ENCODE assay signal across 8 mouse cellular contexts in genomic region chr11:119215905-119216507, GRCm38 (mm10). TPM values are rescaled to one million over a fixed set of nuclear protein-coding genes. Genes with fewer than 3 reads are reported as not detected.
DNase-seq lines count a peak whose midpoint lies in the region; ATAC-seq lines count a peak whose summit lies in the region.

No protein-coding gene starts in this region.

- peaks cover 7% of the 10 kb centered on the region for H3K36me3 ChIP-seq in forebrain, embryonic 12.5 days (replicated peaks)
- 0 out of 2 replicates have a peak, but pooled peaks cover 2% of the 10 kb centered on the region for H3K36me3 ChIP-seq in midbrain, embryonic 11.5 days (ENCODE audit: control insufficient read depth, insufficient read depth, low read length)

- peaks cover 64% of the 10 kb centered on the region for H3K4me1 ChIP-seq in forebrain, embryonic 12.5 days
- peaks cover 37% of the 10 kb centered on the region for H3K4me1 ChIP-seq in midbrain, embryonic 11.5 days (ENCODE audit: control insufficient read depth, insufficient read depth, low read length)

- DNase-seq in urinary bladder, adult 18-20 months (ENCODE audit: low spot score in 2 of 2) = peak; percentile 71 to 72
- DNase-seq in urinary bladder, adult 2 months (ENCODE audit: low spot score) = no peak
- peak; percentile 42 for DNase-seq in heart, postnatal 25 days (ENCODE audit: low spot score)
- peak; percentile 90 to 93 for DNase-seq in kidney, postnatal 36 days
- peak; percentile 91 for DNase-seq in midbrain, embryonic 11.5 days (ENCODE audit: low spot score, missing footprints)
- no peak for DNase-seq in layer of hippocampus, postnatal 10 days (ENCODE audit: low spot score in 2 of 2)

- 55% methylated on average over 9 of the region's 9 CpGs for WGBS in forebrain, embryonic 12.5 days
- WGBS in midbrain, embryonic 11.5 days = 59% methylated on average over 9 of the region's 9 CpGs

- peak overlapping the region; percentile 38 for H3K4me2 ChIP-seq in forebrain, embryonic 12.5 days
- peak overlapping the region; percentile 36 for H3K4me2 ChIP-seq in midbrain, embryonic 11.5 days

- H3K9ac ChIP-seq in forebrain, embryonic 12.5 days = peak overlapping the region; percentile 17; the same call in 1 of the 2 replicates
- H3K9ac ChIP-seq in midbrain, embryonic 11.5 days (ENCODE audit: low read length) = peak overlapping the region; percentile 43; the same call in 1 of the 2 replicates

- H3K27ac ChIP-seq in forebrain, embryonic 12.5 days = peak overlapping the region; percentile 87
- H3K27ac ChIP-seq in midbrain, embryonic 11.5 days (ENCODE audit: low read depth, low read length) = peak overlapping the region; percentile 74

- no peak overlapping the region for H3K4me3 ChIP-seq in forebrain, embryonic 12.5 days (replicated peaks)
- H3K4me3 ChIP-seq in midbrain, embryonic 11.5 days (ENCODE audit: low read depth, low read length) = no peak overlapping the region

- H3K9me3 ChIP-seq in forebrain, embryonic 12.5 days = no peaks in the 10 kb centered on the region
- no peaks in the 10 kb centered on the region for H3K9me3 ChIP-seq in midbrain, embryonic 11.5 days (ENCODE audit: control insufficient read depth, low read length)

- intact Hi-C loops in heart, postnatal 25 days (cut with DNase I) = no loop called here

- 0 out of 2 replicates have a peak, but pooled peaks have one; percentile 4 for ATAC-seq in forebrain, embryonic 12.5 days (ENCODE audit: low FRiP score)
- peak; percentile 33; the same call in 1 of the 2 replicates for ATAC-seq in midbrain, embryonic 11.5 days (ENCODE audit: low FRiP score)
- ATAC-seq in megakaryocyte progenitor cell, adult 5-6 weeks (replicated peaks; ENCODE audit: poor library complexity) = no peak

- H3K27me3 ChIP-seq in forebrain, embryonic 12.5 days = no peaks in the 10 kb centered on the region
- no peaks in the 10 kb centered on the region for H3K27me3 ChIP-seq in midbrain, embryonic 11.5 days (ENCODE audit: control insufficient read depth, insufficient read depth, low read length)

RNA-seq across cellular contexts. Expression of gene Tbc1d16, which starts 12.3 kb away (rescaled TPM):
- 15.8 and 20.8 TPM in 2 replicates for polyA plus RNA-seq in urinary bladder, adult 2 months (2012; rRNA removed)
- 28.0 and 28.1 TPM in 2 replicates for polyA plus RNA-seq in forebrain, embryonic 12.5 days (2016; fragmentation: Nextera tagmentation; extraction: Ambion mirVana)
- total RNA-seq in heart, postnatal 25 days (2021) = 10 to 100 TPM; 65.1 to 66.4 TPM
- 13.3 and 15.2 TPM in 2 replicates for polyA plus RNA-seq in midbrain, embryonic 11.5 days (2014; fragmentation: Nextera tagmentation; extraction: Ambion mirVana)
- 1.9 and 2.1 TPM in 2 replicates for total RNA-seq in megakaryocyte progenitor cell, adult 5-6 weeks (2015)
- 2.1 and 3.0 TPM in 2 replicates for total RNA-seq in megakaryocyte progenitor cell, adult 5-6 weeks (2017)
- total RNA-seq in layer of hippocampus, postnatal 10 days (2021) = 100 to 1,000 TPM; 111 to 115 TPM

RNA-seq across cellular contexts. Expression of gene Ccdc40, which starts 12.4 kb away (rescaled TPM):
- polyA plus RNA-seq in urinary bladder, adult 2 months (2012; rRNA removed) = 0.66 and 0.77 TPM in 2 replicates
- 20.7 TPM in 2 replicates for polyA plus RNA-seq in forebrain, embryonic 12.5 days (2016; fragmentation: Nextera tagmentation; extraction: Ambion mirVana)
- not detected for total RNA-seq in heart, postnatal 25 days (2021)
- 18.6 and 18.9 TPM in 2 replicates for polyA plus RNA-seq in midbrain, embryonic 11.5 days (2014; fragmentation: Nextera tagmentation; extraction: Ambion mirVana)
- total RNA-seq in megakaryocyte progenitor cell, adult 5-6 weeks (2015) = 4.4 and 4.9 TPM in 2 replicates
- 11.2 and 14.3 TPM in 2 replicates for total RNA-seq in megakaryocyte progenitor cell, adult 5-6 weeks (2017)
- total RNA-seq in layer of hippocampus, postnatal 10 days (2021) = 1 to 10 TPM; 4.8 to 5.2 TPM

RNA-seq across cellular contexts. Expression of gene Gaa, which starts 51.7 kb away (rescaled TPM):
- 95.0 and 113 TPM in 2 replicates for polyA plus RNA-seq in urinary bladder, adult 2 months (2012; rRNA removed)
- 31.6 and 33.3 TPM in 2 replicates for polyA plus RNA-seq in forebrain, embryonic 12.5 days (2016; fragmentation: Nextera tagmentation; extraction: Ambion mirVana)
- 10 to 100 TPM; 69.6 to 73.2 TPM for total RNA-seq in heart, postnatal 25 days (2021)
- 15.5 and 19.0 TPM in 2 replicates for polyA plus RNA-seq in midbrain, embryonic 11.5 days (2014; fragmentation: Nextera tagmentation; extraction: Ambion mirVana)
- 29.4 and 29.5 TPM in 2 replicates for total RNA-seq in megakaryocyte progenitor cell, adult 5-6 weeks (2015)
- total RNA-seq in megakaryocyte progenitor cell, adult 5-6 weeks (2017) = 25.2 and 26.9 TPM in 2 replicates
- 100 to 1,000 TPM; 131 to 136 TPM for total RNA-seq in layer of hippocampus, postnatal 10 days (2021)

Comparison
In these comparisons a context has a peak if more than half of its experiments do, and no peak if none do; other contexts are left out.
1. DNase-seq: peak in urinary bladder, adult 18-20 months (2 of 2), heart, postnatal 25 days (single experiment), kidney, postnatal 36 days (2 of 2) and midbrain, embryonic 11.5 days (single experiment); none in urinary bladder, adult 2 months (single experiment) and layer of hippocampus, postnatal 10 days (0 of 2).
2. RNA of gene Tbc1d16, which starts 12.3 kb away (total RNA-seq): 111 to 115 TPM in layer of hippocampus, postnatal 10 days and 65.1 to 66.4 TPM in heart, postnatal 25 days; 1.9 to 3.0 TPM in megakaryocyte progenitor cell, adult 5-6 weeks; every median in the first group is over 10 times any median in the second.
3. RNA of gene Ccdc40, which starts 12.4 kb away (total RNA-seq): 4.4 to 14.3 TPM in megakaryocyte progenitor cell, adult 5-6 weeks and 4.8 to 5.2 TPM in layer of hippocampus, postnatal 10 days; not detected in heart, postnatal 25 days; every median in the first group is over 4 times any median in the second.